Mouse (Mus musculus) lung, embryonic 16.5 days (tissue): ENCODE measurements around the gene Scimp. TPM values are rescaled to one million over a fixed set of nuclear protein-coding genes. Genes with fewer than 3 reads are reported as not detected.
A peak's percentile ranks its signal among the peaks of the same experiment; 100 is the strongest.
"Not testable (repeated sequence)": the region's sequence is repeated elsewhere in the genome, so short reads cannot be mapped to it uniquely, and the experiment has no call there.

Source experiments
- ATAC-seq: fragments of 200-750 bp; cut with Nextera tagmentation; 2 replicates; pipeline ENCODE4 v1.8.0; 2017; ENCODE audit warnings: low read depth, mild to moderate bottlenecking, moderate library complexity
- H3K27ac ChIP-seq: fragments of 300-500 bp; sonication (generic); 2 replicates; pipeline ENCODE4 v1.5.1; 2014; ENCODE audit warnings: mild to moderate bottlenecking, control low read depth, low read length
- H3K27me3 ChIP-seq: fragments of 300-500 bp; sonication (generic); 2 replicates; pipeline ENCODE4 v1.6.1; 2014; ENCODE audit warnings: low read depth, low read length, mixed read lengths; ENCODE audit not compliant: control insufficient read depth, insufficient read depth
- H3K36me3 ChIP-seq: fragments of 300-500 bp; sonication (generic); 2 replicates; pipeline ENCODE4 v1.6.1; 2014; ENCODE audit warnings: low read length; ENCODE audit not compliant: control insufficient read depth, insufficient read depth
- H3K4me1 ChIP-seq: fragments of 300-500 bp; sonication (generic); replicated peaks from 2 replicates; pipeline ENCODE4 v1.6.1; 2014; ENCODE audit warnings: low read length, mixed read lengths; ENCODE audit not compliant: control insufficient read depth, insufficient read depth
- H3K4me2 ChIP-seq: fragments of 300-500 bp; sonication (generic); 2 replicates; pipeline ENCODE4 v1.6.1; 2014; ENCODE audit warnings: low read depth, low read length, control low read depth
- H3K4me3 ChIP-seq: fragments of 300-500 bp; sonication (generic); 2 replicates; pipeline ENCODE4 v1.5.1; 2014; ENCODE audit warnings: mild to moderate bottlenecking, low read length, control low read depth
- H3K9ac ChIP-seq: fragments of 300-500 bp; sonication (generic); 2 replicates; pipeline ENCODE4 v1.6.1; 2014; ENCODE audit warnings: low read length, control low read depth
- H3K9me3 ChIP-seq: fragments of 300-500 bp; sonication (generic); 2 replicates; pipeline ENCODE4 v1.6.1; 2016; ENCODE audit warnings: low read length; ENCODE audit not compliant: control insufficient read depth
- WGBS: fragments of 180-500 bp; shearing (Covaris S2); extraction: QIAGEN DNeasy Blood & Tissue Kit; methylation state at CpG from one replicate; pipeline ENCODE4 v1.1.7; 2014; 5-methylcytosine and 5-hydroxymethylcytosine counted together
- polyA plus RNA-seq: library from polyadenylated mRNA; unstranded; fragments of >200 nt; fragmentation: Nextera tagmentation; extraction: Ambion mirVana; gene quantifications from 2 replicates; pipeline ENCODE4 v1.2.1, GENCODE M21; 2015

Scimp gene
- polyA plus RNA-seq, 1 experiment from 2014 or later = 0.35 TPM

- 22% methylated on average over 3 of the region's 3 CpGs for WGBS
- Histone ChIP-seq H3K27ac (no peak overlapping the region), H3K27me3 (no peaks in the 10 kb centered on the region), H3K9me3 (no peaks in the 10 kb centered on the region), H3K9ac (peak overlapping the region; percentile 74), H3K36me3 (no peaks in the 10 kb centered on the region; the same call in 1 of the 2 replicates), H3K4me2 (peak overlapping the region; percentile 73), H3K4me3 (peak overlapping the region; percentile 68), H3K4me1 (peaks cover 3% of the 10 kb centered on the region)
- no peak for ATAC-seq
These were observed 48.8 kb downstream of the Scimp start for GRCm38 (mm10) chr11:70763582-70763935.

- H3K36me3 ChIP-seq = no peaks in the 10 kb centered on the region
- H3K27me3 ChIP-seq = no peaks in the 10 kb centered on the region
- no peak for ATAC-seq
- H3K9me3 ChIP-seq = no peaks in the 10 kb centered on the region
- 81% methylated on average over 9 of the region's 9 CpGs for WGBS
- H3K4me2 ChIP-seq = no peak overlapping the region
- H3K4me1 ChIP-seq = peaks cover 3% of the 10 kb centered on the region
- no peak overlapping the region for H3K4me3 ChIP-seq
- H3K27ac ChIP-seq = no peak overlapping the region
- no peak overlapping the region for H3K9ac ChIP-seq
These were observed 49.7 kb downstream of the Scimp start for GRCm38 (mm10) chr11:70762641-70763040.

GRCm38 (mm10) chr11:70760446-70760845 is 51.9 kb downstream of the Scimp start:
- ATAC-seq, H3K9me3 ChIP-seq, H3K27me3 ChIP-seq, H3K9ac ChIP-seq, H3K27ac ChIP-seq, H3K4me3 ChIP-seq, H3K4me1 ChIP-seq, H3K4me2 ChIP-seq, H3K36me3 ChIP-seq: not testable (repeated sequence)
- 62% methylated on average over 3 of the region's 3 CpGs for WGBS

- peak; percentile 51; the same call in 1 of the 2 replicates for ATAC-seq
- 5% methylated on average over 7 of the region's 7 CpGs for WGBS
- no peak overlapping the region for H3K4me2 ChIP-seq
- H3K4me3 ChIP-seq = no peak overlapping the region
- H3K27ac ChIP-seq = no peak overlapping the region
- no peaks in the 10 kb centered on the region for H3K36me3 ChIP-seq
- no peaks in the 10 kb centered on the region for H3K9me3 ChIP-seq
- H3K9ac ChIP-seq = no peak overlapping the region
- H3K4me1 ChIP-seq = no peaks in the 10 kb centered on the region
- no peaks in the 10 kb centered on the region for H3K27me3 ChIP-seq
These were observed 56.7 kb downstream of the Scimp start for GRCm38 (mm10) chr11:70755645-70756044.

GRCm38 (mm10) chr11:70754958-70755357 is 57.4 kb downstream of the Scimp start:
- ATAC-seq = no peak
- H3K4me2 ChIP-seq = no peak overlapping the region
- 50% methylated on average over 7 of the region's 7 CpGs for WGBS
- no peaks in the 10 kb centered on the region for H3K4me1 ChIP-seq
- H3K27me3 ChIP-seq = no peaks in the 10 kb centered on the region
- H3K9ac ChIP-seq = no peak overlapping the region
- no peak overlapping the region for H3K4me3 ChIP-seq
- no peaks in the 10 kb centered on the region for H3K9me3 ChIP-seq
- H3K36me3 ChIP-seq = no peaks in the 10 kb centered on the region
- no peak overlapping the region for H3K27ac ChIP-seq

GRCm38 (mm10) chr11:70754476-70754875 is 57.9 kb downstream of the Scimp start:
- H3K9ac ChIP-seq = peak overlapping the region; percentile 35; the same call in 1 of the 2 replicates
- H3K9me3 ChIP-seq = no peaks in the 10 kb centered on the region
- no peak for ATAC-seq
- no peak overlapping the region for H3K4me2 ChIP-seq
- H3K36me3 ChIP-seq = no peaks in the 10 kb centered on the region
- no peak overlapping the region for H3K4me3 ChIP-seq
- no peaks in the 10 kb centered on the region for H3K27me3 ChIP-seq
- no peaks in the 10 kb centered on the region for H3K4me1 ChIP-seq
- H3K27ac ChIP-seq = no peak overlapping the region
- WGBS = 69% methylated on average over 4 of the region's 4 CpGs

GRCm38 (mm10) chr11:70753146-70753545 is 59.2 kb downstream of the Scimp start:
- Histone ChIP-seq H3K27me3 (no peaks in the 10 kb centered on the region), H3K9ac (no peak overlapping the region), H3K4me2 (no peak overlapping the region), H3K36me3 (no peaks in the 10 kb centered on the region), H3K27ac (no peak overlapping the region), H3K9me3 (no peaks in the 10 kb centered on the region), H3K4me1 (no peaks in the 10 kb centered on the region), H3K4me3 (no peak overlapping the region)
- no peak for ATAC-seq
- WGBS = 88% methylated on average over 10 of the region's 10 CpGs

- no peak for ATAC-seq
- H3K4me3 ChIP-seq = no peak overlapping the region
- H3K4me1 ChIP-seq = no peaks in the 10 kb centered on the region
- no peak overlapping the region for H3K27ac ChIP-seq
- no peak overlapping the region for H3K4me2 ChIP-seq
- no peaks in the 10 kb centered on the region for H3K36me3 ChIP-seq
- no peak overlapping the region for H3K9ac ChIP-seq
- H3K27me3 ChIP-seq = no peaks in the 10 kb centered on the region
- H3K9me3 ChIP-seq = no peaks in the 10 kb centered on the region
- WGBS = 66% methylated on average over 4 of the region's 4 CpGs
These were observed 59.9 kb downstream of the Scimp start for GRCm38 (mm10) chr11:70752337-70753017.

GRCm38 (mm10) chr11:70747876-70748545 is 64.4 kb downstream of the Scimp start:
- no peak overlapping the region for H3K27ac ChIP-seq
- no peak for ATAC-seq
- no peak overlapping the region for H3K4me3 ChIP-seq
- no peaks in the 10 kb centered on the region for H3K4me1 ChIP-seq
- H3K9me3 ChIP-seq = no peaks in the 10 kb centered on the region
- H3K4me2 ChIP-seq = no peak overlapping the region
- H3K9ac ChIP-seq = no peak overlapping the region
- H3K27me3 ChIP-seq = no peaks in the 10 kb centered on the region
- no peaks in the 10 kb centered on the region for H3K36me3 ChIP-seq
- 77% methylated on average over 4 of the region's 4 CpGs for WGBS
